Mouse (Mus musculus) stomach, embryonic 14.5 days (tissue): ENCODE results near the gene Guca1a. TPM values are rescaled to one million over a fixed set of nuclear protein-coding genes. Genes with fewer than 3 reads are reported as not detected.

Experiments used
- ATAC-seq: fragments of 200-750 bp; cut with Nextera tagmentation; 2 replicates; pipeline ENCODE4 v1.8.0; 2017; ENCODE audit warnings: low read depth, moderate TSS enrichment; ENCODE audit not compliant: insufficient number of reproducible peaks, insufficient read depth, low FRiP score
- H3K27ac ChIP-seq: fragments of 300-500 bp; sonication (generic); 2 replicates; pipeline ENCODE4 v1.5.1; 2014; ENCODE audit warnings: mild to moderate bottlenecking, low read length, moderate library complexity, mixed read lengths
- H3K27me3 ChIP-seq: fragments of 300-500 bp; sonication (generic); 2 replicates; pipeline ENCODE4 v1.6.1; 2014; ENCODE audit warnings: low read length, control low read depth, mixed read lengths; ENCODE audit not compliant: control insufficient read depth, insufficient read depth
- H3K36me3 ChIP-seq: fragments of 300-500 bp; sonication (generic); 2 replicates; pipeline ENCODE4 v1.6.1; 2014; ENCODE audit warnings: mild to moderate bottlenecking, control low read depth, low read length, moderate library complexity, mixed read lengths; ENCODE audit not compliant: control insufficient read depth, insufficient read depth
- H3K4me1 ChIP-seq: fragments of 300-500 bp; sonication (generic); 2 replicates; pipeline ENCODE4 v1.6.1; 2014; ENCODE audit warnings: low read length, control low read depth, mixed read lengths; ENCODE audit not compliant: control insufficient read depth, insufficient read depth
- H3K4me2 ChIP-seq: fragments of 300-500 bp; sonication (generic); replicated peaks from 2 replicates; pipeline ENCODE4 v1.6.1; 2014; ENCODE audit warnings: low read depth, low read length, control low read depth
- H3K4me3 ChIP-seq: fragments of 300-500 bp; sonication (generic); 2 replicates; pipeline ENCODE4 v1.5.1; 2014; ENCODE audit warnings: low read depth, low read length, control low read depth
- H3K9ac ChIP-seq: fragments of 300-500 bp; sonication (generic); replicated peaks from 2 replicates; pipeline ENCODE4 v1.6.1; 2014; ENCODE audit warnings: low read depth, mild to moderate bottlenecking, control low read depth, low read length, moderate library complexity, mixed read lengths
- H3K9me3 ChIP-seq: fragments of 300-500 bp; sonication (generic); 2 replicates; pipeline ENCODE4 v1.6.1; 2016; ENCODE audit warnings: low read depth, low read length, control low read depth; ENCODE audit not compliant: control insufficient read depth
- WGBS: fragments of 180-500 bp; shearing (Covaris S2); extraction: QIAGEN DNeasy Blood & Tissue Kit; methylation state at CpG from one replicate; pipeline ENCODE4 v1.1.7; 2014; 5-methylcytosine and 5-hydroxymethylcytosine counted together
- polyA plus RNA-seq: library from polyadenylated mRNA; unstranded; fragments of >200 nt; fragmentation: Nextera tagmentation; extraction: Ambion mirVana; gene quantifications from 2 replicates; pipeline ENCODE4 v1.2.1, GENCODE M21; 2014

The Guca1a gene
- 2.7 and 6.0 TPM in 2 replicates for polyA plus RNA-seq

- Histone ChIP-seq H3K4me2 (no peak within 1 kb of the TSS), H3K9me3 (no peaks in the 10 kb centered on the region), H3K27me3 (no peaks in the 10 kb centered on the region), H3K4me3 (no peak within 1 kb of the TSS), H3K27ac (no peak within 1 kb of the TSS), H3K9ac (no peak within 1 kb of the TSS), H3K36me3 (no peaks in the 10 kb centered on the region), H3K4me1 (no peaks in the 10 kb centered on the region)
- ATAC-seq: no peak
- WGBS: 51% methylated on average over 10 of the region's 10 CpGs
Observed at GRCm38 (mm10) chr17:47400451-47400850, at the start of gene Guca1a. Guca1a (minus strand) TSS chr17:47400584.

- Histone ChIP-seq H3K9me3 (no peaks in the 10 kb centered on the region), H3K4me3 (no peak overlapping the region), H3K4me1 (peaks cover 41% of the 10 kb centered on the region), H3K9ac (0 out of 2 replicates have a peak overlapping the region, but pooled peaks have one; percentile 6), H3K4me2 (0 out of 2 replicates have a peak overlapping the region, but pooled peaks have one; percentile 1), H3K27ac (peak overlapping the region; percentile 27; the same call in 1 of the 2 replicates), H3K27me3 (no peaks in the 10 kb centered on the region), H3K36me3 (no peaks in the 10 kb centered on the region)
- 71% methylated on average over 5 of the region's 5 CpGs for WGBS
- ATAC-seq: no peak
Observed at GRCm38 (mm10) chr17:47449432-47449831, 49.0 kb upstream of the Guca1a start.

- H3K4me3 ChIP-seq: no peak overlapping the region
- H3K4me2 ChIP-seq: 0 out of 2 replicates have a peak overlapping the region, but pooled peaks have one; percentile 1
- no peaks in the 10 kb centered on the region for H3K27me3 ChIP-seq
- no peaks in the 10 kb centered on the region for H3K36me3 ChIP-seq
- 32% methylated on average over 8 of the region's 8 CpGs for WGBS
- H3K9me3 ChIP-seq: no peaks in the 10 kb centered on the region
- H3K9ac ChIP-seq: peak overlapping the region; percentile 6; the same call in 1 of the 2 replicates
- no peak for ATAC-seq
- peak overlapping the region; percentile 27; the same call in 1 of the 2 replicates for H3K27ac ChIP-seq
- peaks cover 41% of the 10 kb centered on the region for H3K4me1 ChIP-seq
Observed at GRCm38 (mm10) chr17:47448523-47449372, 48.4 kb upstream of the Guca1a start.

- H3K9ac ChIP-seq: no peak overlapping the region
- no peak overlapping the region for H3K4me3 ChIP-seq
- WGBS: 79% methylated on average over 11 of the region's 11 CpGs
- no peaks in the 10 kb centered on the region for H3K9me3 ChIP-seq
- no peaks in the 10 kb centered on the region for H3K27me3 ChIP-seq
- H3K4me1 ChIP-seq: peaks cover 35% of the 10 kb centered on the region
- no peak overlapping the region for H3K27ac ChIP-seq
- no peaks in the 10 kb centered on the region for H3K36me3 ChIP-seq
- no peak for ATAC-seq
- no peak overlapping the region for H3K4me2 ChIP-seq
Observed at GRCm38 (mm10) chr17:47446561-47446960, 46.2 kb upstream of the Guca1a start.

GRCm38 (mm10) chr17:47446025-47446424 is 45.6 kb upstream of the Guca1a start:
- H3K27ac ChIP-seq: no peak overlapping the region
- H3K9ac ChIP-seq: no peak overlapping the region
- H3K9me3 ChIP-seq: no peaks in the 10 kb centered on the region
- peaks cover 35% of the 10 kb centered on the region for H3K4me1 ChIP-seq
- no peaks in the 10 kb centered on the region for H3K36me3 ChIP-seq
- 62% methylated on average over 9 of the region's 9 CpGs for WGBS
- no peaks in the 10 kb centered on the region for H3K27me3 ChIP-seq
- no peak overlapping the region for H3K4me3 ChIP-seq
- ATAC-seq: no peak
- H3K4me2 ChIP-seq: no peak overlapping the region

- Histone ChIP-seq H3K9ac (no peak overlapping the region), H3K27me3 (no peaks in the 10 kb centered on the region), H3K36me3 (no peaks in the 10 kb centered on the region), H3K4me2 (no peak overlapping the region), H3K27ac (no peak overlapping the region), H3K9me3 (no peaks in the 10 kb centered on the region), H3K4me1 (peaks cover 32% of the 10 kb centered on the region), H3K4me3 (no peak overlapping the region)
- 56% methylated on average over 11 of the region's 11 CpGs for WGBS
- no peak for ATAC-seq
Observed at GRCm38 (mm10) chr17:47445518-47445917, 45.1 kb upstream of the Guca1a start.

GRCm38 (mm10) chr17:47444113-47444512 is 43.7 kb upstream of the Guca1a start:
- Histone ChIP-seq H3K4me2 (no peak overlapping the region), H3K9me3 (no peaks in the 10 kb centered on the region), H3K27ac (no peak overlapping the region), H3K4me1 (peaks cover 24% of the 10 kb centered on the region), H3K9ac (no peak overlapping the region), H3K4me3 (no peak overlapping the region), H3K27me3 (no peaks in the 10 kb centered on the region), H3K36me3 (no peaks in the 10 kb centered on the region)
- no peak for ATAC-seq
- WGBS: 66% methylated on average over 6 of the region's 6 CpGs

GRCm38 (mm10) chr17:47442271-47442670 is 41.9 kb upstream of the Guca1a start:
- Histone ChIP-seq H3K4me2 (no peak overlapping the region), H3K27me3 (no peaks in the 10 kb centered on the region), H3K4me1 (peaks cover 11% of the 10 kb centered on the region; the same call in 1 of the 2 replicates), H3K9ac (no peak overlapping the region), H3K4me3 (no peak overlapping the region), H3K36me3 (no peaks in the 10 kb centered on the region), H3K9me3 (no peaks in the 10 kb centered on the region), H3K27ac (no peak overlapping the region)
- no peak for ATAC-seq
- WGBS: 83% methylated on average over 3 of the region's 3 CpGs
